19 mouse cellular contexts compared by ENCODE assay signal in the genomic region with DNA sequence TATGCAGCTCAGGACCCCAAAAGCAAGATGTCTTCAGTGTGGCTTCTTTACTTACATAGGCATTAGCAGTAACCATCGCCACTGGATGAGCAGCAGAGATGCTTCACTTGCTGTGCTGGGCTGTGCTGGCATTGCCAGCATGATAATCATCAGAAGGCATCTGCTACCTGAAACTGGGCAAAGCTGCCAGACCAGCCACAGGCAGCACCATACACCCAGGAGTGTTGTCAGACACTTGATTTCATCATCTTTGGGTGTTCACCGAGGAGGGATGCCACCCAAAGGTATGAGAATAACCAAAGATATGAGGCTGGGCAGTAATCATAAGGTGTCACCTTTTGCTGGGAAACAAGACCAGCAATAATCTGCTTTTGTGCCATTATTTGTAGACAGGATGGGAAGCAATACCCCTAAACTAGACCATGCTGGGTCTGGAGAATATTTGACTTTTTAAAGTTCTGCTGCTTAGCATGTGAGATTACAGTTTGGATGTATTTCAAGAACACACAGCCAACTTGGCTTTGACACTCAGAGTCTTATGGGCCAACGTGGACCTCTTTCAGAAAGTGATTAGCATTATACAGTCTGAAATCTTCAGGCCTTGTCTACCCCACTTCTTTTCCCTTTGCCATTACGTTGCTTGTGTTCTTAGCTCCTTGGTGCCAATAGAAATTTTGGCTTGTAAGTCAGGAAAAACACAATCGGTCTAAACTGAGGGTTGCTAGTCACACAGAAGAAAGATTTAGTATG.
DNase-seq lines count a peak whose midpoint lies in the region; ATAC-seq and TF ChIP-seq lines count a peak whose summit lies in the region.
"Had no signal": no experiment of that assay in that cellular context is flagged by ENCODE, and none has a peak within 500 bp of the region (broad histone marks: within the 10 kb centered on the region; RNA-seq: fewer than 3 reads in every experiment).

No protein-coding gene starts in this region.

- H3K4me2 ChIP-seq in heart, embryonic 12.5 days: no peak overlapping the region
- H3K4me2 ChIP-seq: embryonic facial prominence, embryonic 12.5 days; midbrain, embryonic 13.5 days had no signal

- no peak overlapping the region for H3K9ac ChIP-seq in heart, embryonic 12.5 days
- H3K9ac ChIP-seq: embryonic facial prominence, embryonic 12.5 days; midbrain, embryonic 13.5 days had no signal

- ATAC-seq in heart, embryonic 12.5 days (ENCODE audit: insufficient number of reproducible peaks, low FRiP score): no peak
- ATAC-seq: midbrain, embryonic 13.5 days had no signal

- H3K27me3 ChIP-seq in heart, embryonic 10.5 days (ENCODE audit: insufficient read depth, poor library complexity, severe bottlenecking): no peaks in the 10 kb centered on the region
- H3K27me3 ChIP-seq in heart, embryonic 12.5 days (replicated peaks): no peaks in the 10 kb centered on the region
- H3K27me3 ChIP-seq: embryonic facial prominence, embryonic 12.5 days; midbrain, embryonic 13.5 days had no signal

- 81% methylated on average over 5 of the region's 5 CpGs for WGBS in heart, embryonic 10.5 days
- 77% methylated on average over 5 of the region's 5 CpGs for WGBS in heart, embryonic 12.5 days

- no peaks in the 10 kb centered on the region for H3K36me3 ChIP-seq in heart, embryonic 10.5 days
- H3K36me3 ChIP-seq in heart, embryonic 12.5 days: no peaks in the 10 kb centered on the region
- H3K36me3 ChIP-seq: embryonic facial prominence, embryonic 12.5 days; G1E; midbrain, embryonic 13.5 days had no signal

- no peak for TF ChIP-seq POLR2A in embryonic fibroblast, embryonic 13.5 days (IDR thresholded peaks at IDR 0.05; ENCODE audit: low read depth, low read length)

- TF ChIP-seq CTCF in embryonic fibroblast, embryonic 13.5 days (IDR thresholded peaks at IDR 0.05; ENCODE audit: borderline replicate concordance, insufficient read depth, low read length): no peak

- no peak overlapping the region for H3K4me3 ChIP-seq in heart, embryonic 10.5 days
- H3K4me3 ChIP-seq in heart, embryonic 12.5 days: no peak overlapping the region
- H3K4me3 ChIP-seq in embryonic fibroblast, embryonic 13.5 days (ENCODE audit: insufficient read depth, low read length): no peak overlapping the region
- H3K4me3 ChIP-seq: embryonic facial prominence, embryonic 12.5 days; layer of hippocampus, adult 2 months; midbrain, embryonic 13.5 days had no signal

- H3K4me1 ChIP-seq in heart, embryonic 10.5 days: peaks cover 8% of the 10 kb centered on the region; the same call in 1 of the 2 replicates
- peaks cover 14% of the 10 kb centered on the region for H3K4me1 ChIP-seq in heart, embryonic 12.5 days (replicated peaks)
- H3K4me1 ChIP-seq in embryonic fibroblast, embryonic 13.5 days (ENCODE audit: control insufficient read depth, insufficient read depth, low read length): peaks cover 10% of the 10 kb centered on the region
- H3K4me1 ChIP-seq: midbrain, embryonic 13.5 days had no signal

- H3K9me3 ChIP-seq in heart, embryonic 10.5 days: no peaks in the 10 kb centered on the region
- H3K9me3 ChIP-seq in heart, embryonic 12.5 days (replicated peaks): no peaks in the 10 kb centered on the region
- H3K9me3 ChIP-seq: embryonic facial prominence, embryonic 12.5 days; G1E; midbrain, embryonic 13.5 days had no signal

- DNase-seq in heart, embryonic 10.5 days (ENCODE audit: low spot score): no peak
- DNase-seq in NIH3T3 (ENCODE audit: low read depth): peak; percentile 32
- peak; percentile 11 for DNase-seq in cerebellum, adult 11-12 months
- no peak for DNase-seq in gastrocnemius, postnatal 10 days
- no peak for DNase-seq in adrenal gland, postnatal 4 days (ENCODE audit: low spot score in 2 of 2)
- DNase-seq: gastrocnemius, postnatal 36 days; kidney, adult 18-20 months; kidney, postnatal 10 days; liver; lung, adult 2 months; right cerebral cortex, postnatal 14 days; thymus, postnatal 14 days had no signal

- H3K27ac ChIP-seq in heart, embryonic 10.5 days: peak overlapping the region; percentile 7; the same call in 1 of the 2 replicates
- H3K27ac ChIP-seq in heart, embryonic 12.5 days (ENCODE audit: poor library complexity, severe bottlenecking): no peak overlapping the region
- peak overlapping the region; percentile 25; the same call in 1 of the 2 replicates for H3K27ac ChIP-seq in embryonic fibroblast, embryonic 13.5 days (ENCODE audit: insufficient read depth, low read length)
- H3K27ac ChIP-seq: embryonic facial prominence, embryonic 12.5 days; layer of hippocampus, adult 2 months; macrophage; midbrain, embryonic 13.5 days had no signal

Comparison
In these comparisons a context has a peak if more than half of its experiments do, and no peak if none do; other contexts are left out.
1. DNase-seq: peak in NIH3T3 (single experiment) and cerebellum, adult 11-12 months (single experiment); none in heart, embryonic 10.5 days (single experiment), gastrocnemius, postnatal 10 days (single experiment) and adrenal gland, postnatal 4 days (0 of 2).